ENCODE assay signal across 8 mouse cellular contexts in the genomic region with DNA sequence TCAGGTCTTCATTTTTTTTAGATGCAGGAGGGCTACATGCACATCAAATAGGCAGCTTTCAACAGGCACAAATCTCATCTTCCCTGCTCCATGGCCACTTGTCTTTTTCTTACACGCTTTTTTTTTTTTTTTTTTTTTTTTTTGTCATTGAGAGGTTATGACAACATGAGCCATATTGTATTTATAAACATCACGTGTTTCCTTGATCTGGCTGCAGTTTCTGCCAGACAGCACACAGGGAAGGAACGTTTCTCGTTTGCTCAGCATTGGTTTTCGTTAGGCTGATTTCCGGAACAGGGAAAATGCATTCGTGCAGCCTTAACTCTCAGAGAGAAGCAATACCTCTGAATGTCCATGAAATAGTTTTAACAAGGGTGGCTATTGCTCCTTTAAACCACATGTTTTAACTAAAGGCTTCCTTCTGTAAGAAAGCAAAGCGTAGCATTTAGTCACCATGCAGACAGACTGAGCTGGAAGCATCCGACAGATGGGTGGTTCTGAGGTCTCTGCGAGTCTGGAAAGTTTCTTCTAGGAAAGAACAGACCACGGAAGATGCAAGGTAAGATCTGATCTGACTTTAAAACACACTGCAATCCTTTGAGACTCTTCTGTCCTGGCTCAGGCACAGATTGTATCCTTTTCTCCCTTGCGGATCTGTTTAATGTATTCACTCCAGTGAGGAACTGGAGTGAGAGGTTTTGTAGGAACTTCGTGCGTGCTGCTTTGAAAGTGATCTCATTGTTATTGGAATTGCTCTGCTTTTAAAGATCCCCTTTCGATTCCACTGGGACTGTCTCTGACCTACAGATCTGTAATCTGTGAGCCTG.
A peak's percentile ranks its signal among the peaks of the same experiment; 100 is the strongest.
DNase-seq lines count a peak whose midpoint lies in the region; ATAC-seq and TF ChIP-seq lines count a peak whose summit lies in the region.

No protein-coding gene starts in this region.

- H3K9me3 ChIP-seq in forebrain, embryonic 16.5 days (ENCODE audit: control insufficient read depth, low read length), result no peaks in the 10 kb centered on the region
- no peaks in the 10 kb centered on the region for H3K9me3 ChIP-seq in intestine, embryonic 14.5 days (ENCODE audit: control insufficient read depth, low read length)
- no peaks in the 10 kb centered on the region for H3K9me3 ChIP-seq in midbrain, postnatal 0 days (ENCODE audit: low read length)

- TF ChIP-seq CTCF in testis, adult 2 months (IDR thresholded peaks at IDR 0.05; ENCODE audit: control insufficient read depth, insufficient read depth, insufficient replicate concordance, low read depth, low read length), result no peak
- no peak for TF ChIP-seq CTCF in midbrain, postnatal 0 days (IDR thresholded peaks at IDR 0.05)

- peak overlapping the region; percentile 8 for H3K4me2 ChIP-seq in forebrain, embryonic 16.5 days (ENCODE audit: low read length)
- peak overlapping the region; percentile 50 for H3K4me2 ChIP-seq in intestine, embryonic 14.5 days (ENCODE audit: low read length)
- H3K4me2 ChIP-seq in midbrain, postnatal 0 days (ENCODE audit: low read depth, low read length, poor library complexity, severe bottlenecking), result peak overlapping the region; percentile 29

- no peaks in the 10 kb centered on the region for H3K27me3 ChIP-seq in testis, adult 2 months (ENCODE audit: control insufficient read depth, insufficient read depth, low read length)
- no peaks in the 10 kb centered on the region for H3K27me3 ChIP-seq in forebrain, embryonic 16.5 days (replicated peaks; ENCODE audit: control insufficient read depth, insufficient read depth, low read length)
- H3K27me3 ChIP-seq in intestine, embryonic 14.5 days (replicated peaks; ENCODE audit: control insufficient read depth, insufficient read depth, low read length), result no peaks in the 10 kb centered on the region
- H3K27me3 ChIP-seq in midbrain, postnatal 0 days (ENCODE audit: insufficient read depth, low read length), result no peaks in the 10 kb centered on the region

- H3K4me1 ChIP-seq in testis, adult 2 months (ENCODE audit: control insufficient read depth, insufficient read depth, low read length), result no peaks in the 10 kb centered on the region; the same call in 1 of the 2 replicates
- peaks cover 10% of the 10 kb centered on the region for H3K4me1 ChIP-seq in forebrain, embryonic 16.5 days (replicated peaks; ENCODE audit: control insufficient read depth, insufficient read depth, low read length)
- H3K4me1 ChIP-seq in intestine, embryonic 14.5 days (replicated peaks; ENCODE audit: control insufficient read depth, insufficient read depth, low read length), result peaks cover 36% of the 10 kb centered on the region
- no peaks in the 10 kb centered on the region; the same call in 1 of the 2 replicates for H3K4me1 ChIP-seq in midbrain, postnatal 0 days (ENCODE audit: insufficient read depth, low read length)

- no peak for DNase-seq in testis, postnatal 14 days (ENCODE audit: low spot score)
- no peak for DNase-seq in intestine, embryonic 14.5 days (ENCODE audit: low spot score)
- peak; percentile 22 for DNase-seq in midbrain, postnatal 0 days (ENCODE audit: low spot score)
- DNase-seq in spleen, postnatal 36 days (ENCODE audit: low spot score in 2 of 2), result no peak
- DNase-seq in ovary, postnatal 36 days (ENCODE audit: low spot score), result no peak
- no peak for DNase-seq in layer of hippocampus, postnatal 36 days

- peak overlapping the region; percentile 22; the same call in 1 of the 2 replicates for H3K4me3 ChIP-seq in testis, adult 2 months (ENCODE audit: control insufficient read depth, low read depth, low read length)
- H3K4me3 ChIP-seq in forebrain, embryonic 16.5 days (replicated peaks; ENCODE audit: low read length), result no peak overlapping the region
- H3K4me3 ChIP-seq in intestine, embryonic 14.5 days (ENCODE audit: low read depth, low read length), result peak overlapping the region; percentile 8
- peak overlapping the region; percentile 10; the same call in 1 of the 2 replicates for H3K4me3 ChIP-seq in midbrain, postnatal 0 days (ENCODE audit: low read depth, low read length)

- H3K27ac ChIP-seq in testis, adult 2 months (ENCODE audit: control insufficient read depth, insufficient read depth, low read depth, low read length), result peak overlapping the region; percentile 77
- H3K27ac ChIP-seq in forebrain, embryonic 16.5 days (ENCODE audit: low read length), result no peak overlapping the region
- H3K27ac ChIP-seq in intestine, embryonic 14.5 days (ENCODE audit: low read depth), result peak overlapping the region; percentile 58
- H3K27ac ChIP-seq in midbrain, postnatal 0 days (ENCODE audit: low read depth, low read length), result no peak overlapping the region

- no peak for TF ChIP-seq POLR2A in testis, adult 2 months (IDR thresholded peaks at IDR 0.05; ENCODE audit: control insufficient read depth, low read depth, low read length)

- ATAC-seq in forebrain, embryonic 16.5 days, result peak; percentile 63
- ATAC-seq in intestine, embryonic 14.5 days (replicated peaks; ENCODE audit: low FRiP score, low TSS enrichment, low read depth), result no peak
- ATAC-seq in midbrain, postnatal 0 days (ENCODE audit: low FRiP score), result peak; percentile 38; the same call in 1 of the 2 replicates

- H3K9ac ChIP-seq in forebrain, embryonic 16.5 days (replicated peaks; ENCODE audit: low read depth, low read length), result no peak overlapping the region
- 0 out of 2 replicates have a peak overlapping the region, but pooled peaks have one; percentile 34 for H3K9ac ChIP-seq in intestine, embryonic 14.5 days (ENCODE audit: low read length)
- 0 out of 2 replicates have a peak overlapping the region, but pooled peaks have one; percentile 19 for H3K9ac ChIP-seq in midbrain, postnatal 0 days (replicated peaks; ENCODE audit: low read length, poor library complexity, severe bottlenecking)

- H3K36me3 ChIP-seq in testis, adult 2 months (ENCODE audit: control insufficient read depth, insufficient read depth, low read length), result no peaks in the 10 kb centered on the region
- H3K36me3 ChIP-seq in forebrain, embryonic 16.5 days (ENCODE audit: control insufficient read depth, insufficient read depth), result no peaks in the 10 kb centered on the region
- H3K36me3 ChIP-seq in intestine, embryonic 14.5 days (ENCODE audit: control insufficient read depth, insufficient read depth, low read length), result no peaks in the 10 kb centered on the region
- no peaks in the 10 kb centered on the region for H3K36me3 ChIP-seq in midbrain, postnatal 0 days (ENCODE audit: insufficient read depth, low read length)

- 19% methylated on average over 15 of the region's 15 CpGs for WGBS in forebrain, embryonic 16.5 days
- WGBS in intestine, embryonic 14.5 days, result 12% methylated on average over 15 of the region's 15 CpGs
- 18% methylated on average over 15 of the region's 15 CpGs for WGBS in midbrain, postnatal 0 days

Comparison
In these comparisons a context has a peak if more than half of its experiments do, and no peak if none do; other contexts are left out.
1. H3K27ac ChIP-seq: peak in testis, adult 2 months (single experiment) and intestine, embryonic 14.5 days (single experiment); none in forebrain, embryonic 16.5 days (single experiment) and midbrain, postnatal 0 days (single experiment).
2. Peak in every context shown above with its lines, with median percentiles within 50 percentile points of each other: H3K4me2 ChIP-seq.